Mouse (Mus musculus): ENCODE measurements around the gene Cyp27b1.

GRCm38 (mm10) chr10:127041274-127041766 is 6.7 kb upstream of the Cyp27b1 start, which contains the start of the genes Mettl1 and Eef1akmt3:
- TF ChIP-seq GATA1 (IDR thresholded peaks at IDR 0.05; ENCODE audit: borderline replicate concordance, low read length) (no peak), CTCF (IDR thresholded peaks at IDR 0.05; ENCODE audit: low read depth, low read length) (no peak), TAL1 (conservative IDR thresholded peaks at IDR 0.05; ENCODE audit: low read depth, low read length) (no peak)

All from G1E (cell line).